Mouse (Mus musculus): Measurements from ENCODE around the gene Dlg2. TPM values are rescaled to one million over a fixed set of nuclear protein-coding genes. Genes with fewer than 3 reads are reported as not detected.
A peak's percentile ranks its signal among the peaks of the same experiment; 100 is the strongest.

Dlg2 gene
- total RNA-seq, 2 experiments from 2014 or later = 1.7 to 2.3 TPM

GRCm38 (mm10) chr7:91582203-91582602 lies 1105.7 kb downstream of the Dlg2 start:
- no peak for DNase-seq

- DNase-seq = no peak
These were observed 1107.1 kb downstream of the Dlg2 start for GRCm38 (mm10) chr7:91583566-91583965.

- no peak for DNase-seq
These were observed 1115.0 kb downstream of the Dlg2 start for GRCm38 (mm10) chr7:91591261-91592170.

GRCm38 (mm10) chr7:91598549-91598948 lies 1122.1 kb downstream of the Dlg2 start:
- DNase-seq = no peak

- DNase-seq = no peak
These were observed 1124.8 kb downstream of the Dlg2 start for GRCm38 (mm10) chr7:91601307-91601706.

- no peak for DNase-seq
These were observed 1127.1 kb downstream of the Dlg2 start for GRCm38 (mm10) chr7:91603561-91603960.

- DNase-seq = no peak
These were observed 1176.6 kb downstream of the Dlg2 start for GRCm38 (mm10) chr7:91653033-91653432.

- DNase-seq = no peak
These were observed 1183.0 kb downstream of the Dlg2 start for GRCm38 (mm10) chr7:91659498-91659897.

- no peak for DNase-seq
These were observed 1196.0 kb downstream of the Dlg2 start for GRCm38 (mm10) chr7:91672236-91673017.

GRCm38 (mm10) chr7:91674401-91674800 lies 1197.9 kb downstream of the Dlg2 start:
- DNase-seq = no peak

GRCm38 (mm10) chr7:91677934-91678333 lies 1201.5 kb downstream of the Dlg2 start:
- no peak for DNase-seq

GRCm38 (mm10) chr7:91687930-91688329 lies 1211.5 kb downstream of the Dlg2 start:
- no peak for DNase-seq

GRCm38 (mm10) chr7:91689829-91690228 lies 1213.4 kb downstream of the Dlg2 start:
- DNase-seq = no peak

- no peak for DNase-seq
These were observed 1233.4 kb downstream of the Dlg2 start for GRCm38 (mm10) chr7:91709853-91710252.

- DNase-seq = no peak
These were observed 1234.7 kb downstream of the Dlg2 start for GRCm38 (mm10) chr7:91711184-91711583.

- DNase-seq = no peak
These were observed 1239.3 kb downstream of the Dlg2 start for GRCm38 (mm10) chr7:91715776-91716175.

GRCm38 (mm10) chr7:91716696-91717095 lies 1240.2 kb downstream of the Dlg2 start:
- DNase-seq = peak in 1 of 2 experiments; percentile 9

- no peak for DNase-seq
These were observed 1243.8 kb downstream of the Dlg2 start for GRCm38 (mm10) chr7:91720318-91720717.

GRCm38 (mm10) chr7:91724397-91724796 lies 1247.9 kb downstream of the Dlg2 start:
- DNase-seq = no peak

- DNase-seq = no peak
These were observed 1264.3 kb downstream of the Dlg2 start for GRCm38 (mm10) chr7:91740748-91741147.

- no peak for DNase-seq
These were observed 1276.8 kb downstream of the Dlg2 start for GRCm38 (mm10) chr7:91753151-91753861.

- no peak for DNase-seq
These were observed 1291.2 kb downstream of the Dlg2 start for GRCm38 (mm10) chr7:91767648-91768047.

GRCm38 (mm10) chr7:91778673-91779072 lies 1302.2 kb downstream of the Dlg2 start:
- DNase-seq = no peak
